Mouse (Mus musculus) 3134 (cell line): ENCODE results near the gene Foxl1.
A peak's percentile ranks its signal among the peaks of the same experiment; 100 is the strongest.

ENCODE experiments used
- DNase-seq: peaks from one replicate; pipeline ENCODE4 v3.0.0-alpha.2; 2011; ENCODE audit warnings: low spot score; ENCODE audit not compliant: insufficient read length; ENCODE audit errors: extremely low read depth

The Foxl1 gene

GRCm38 (mm10) chr8:121092627-121093026, 35.1 kb upstream of the Foxl1 start:
- DNase-seq, result peak; percentile 57

GRCm38 (mm10) chr8:121093496-121093895, 34.2 kb upstream of the Foxl1 start:
- no peak for DNase-seq

- peak; percentile 47 for DNase-seq
Measured at GRCm38 (mm10) chr8:121104049-121104818, 23.5 kb upstream of the Foxl1 start.

- peak; percentile 97 for DNase-seq
Measured at GRCm38 (mm10) chr8:121107668-121108656, 19.8 kb upstream of the Foxl1 start, which contains the start of gene Mthfsd. Gene Mthfsd (minus strand): TSS chr8:121108392.

GRCm38 (mm10) chr8:121108657-121109056, 19.1 kb upstream of the Foxl1 start:
- DNase-seq, result no peak

DNA sequence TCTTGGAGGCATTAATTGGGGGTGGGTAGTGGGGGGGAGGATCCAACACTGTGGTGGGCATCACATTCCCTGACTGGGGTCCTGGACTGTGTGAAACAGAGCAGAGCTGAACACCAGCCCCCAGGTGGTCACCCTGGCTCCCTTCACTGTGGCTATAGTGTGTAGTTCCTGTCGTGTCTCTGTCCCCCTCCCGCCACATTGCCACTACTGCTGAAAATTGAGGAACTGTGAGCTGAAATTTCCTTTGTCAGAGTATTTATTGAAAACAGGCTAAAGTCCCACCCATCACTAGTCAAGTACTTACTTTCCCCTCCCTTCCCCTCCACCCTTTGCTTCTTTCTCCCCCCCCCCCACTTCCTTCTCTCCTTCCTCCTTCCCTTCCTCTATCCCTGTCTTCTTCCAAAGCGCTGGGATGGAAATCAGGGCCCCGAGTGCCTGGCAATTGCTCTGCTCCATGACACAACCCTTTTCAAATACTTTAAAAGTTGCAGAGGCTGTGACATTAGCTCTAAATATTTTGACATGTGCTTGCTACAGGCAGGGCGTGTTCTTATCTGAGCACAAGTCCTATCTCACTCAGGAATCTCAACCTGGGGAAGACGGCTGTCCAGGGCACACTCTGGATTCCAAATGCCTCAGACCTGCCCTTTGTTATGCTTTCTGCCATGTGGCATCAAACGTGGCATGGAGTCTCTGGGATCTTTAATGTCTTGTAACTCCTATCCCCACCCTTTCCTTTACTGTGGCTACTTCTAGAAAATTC, 16.4 kb upstream of the Foxl1 start:
- no peak for DNase-seq

DNA sequence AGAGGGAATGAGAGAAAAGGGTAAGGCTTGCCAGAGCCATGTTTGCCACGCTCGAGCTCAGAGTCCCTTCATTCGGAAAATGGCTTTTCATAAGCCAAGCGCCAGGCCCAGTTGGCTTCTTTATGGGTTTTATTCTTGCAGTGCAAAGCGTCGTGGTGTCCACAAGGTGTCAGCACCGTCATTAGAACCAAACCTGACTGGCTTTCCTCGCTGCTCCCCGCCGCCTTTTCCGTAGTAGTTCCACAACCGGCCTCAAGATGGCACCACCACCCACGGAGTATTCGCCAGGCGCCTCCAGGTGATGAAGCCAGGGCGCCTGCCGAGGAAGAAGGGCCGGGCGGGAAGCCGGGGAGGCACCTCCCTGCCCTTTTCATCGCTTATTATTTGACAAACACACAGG, 14.5 kb upstream of the Foxl1 start:
- DNase-seq, result peak; percentile 83

DNA sequence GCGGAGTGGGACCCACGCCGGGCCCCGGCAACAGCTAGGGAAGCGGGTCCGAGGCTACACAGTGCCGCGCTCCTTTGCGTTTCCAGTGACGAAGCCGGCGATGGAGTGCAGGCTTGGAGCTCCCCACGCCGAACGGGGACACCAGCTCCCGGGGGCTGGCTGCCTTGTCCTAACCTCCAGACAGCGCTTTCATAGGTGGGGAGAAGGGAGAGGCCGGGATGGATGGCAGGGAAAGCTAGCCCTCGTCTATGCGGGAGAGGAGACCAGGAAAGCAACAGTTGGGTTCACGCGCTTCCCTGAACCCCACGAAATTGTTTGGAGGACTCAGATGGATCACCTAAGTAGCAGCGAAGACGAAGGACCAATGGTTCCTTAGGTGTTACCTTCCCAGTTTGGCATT, 12.6 kb upstream of the Foxl1 start:
- no peak for DNase-seq

- DNase-seq, result no peak
Measured at GRCm38 (mm10) chr8:121115948-121116347, 11.8 kb upstream of the Foxl1 start, which contains the start of gene Foxc2. Gene Foxc2 (plus strand): TSS chr8:121116171.

DNA sequence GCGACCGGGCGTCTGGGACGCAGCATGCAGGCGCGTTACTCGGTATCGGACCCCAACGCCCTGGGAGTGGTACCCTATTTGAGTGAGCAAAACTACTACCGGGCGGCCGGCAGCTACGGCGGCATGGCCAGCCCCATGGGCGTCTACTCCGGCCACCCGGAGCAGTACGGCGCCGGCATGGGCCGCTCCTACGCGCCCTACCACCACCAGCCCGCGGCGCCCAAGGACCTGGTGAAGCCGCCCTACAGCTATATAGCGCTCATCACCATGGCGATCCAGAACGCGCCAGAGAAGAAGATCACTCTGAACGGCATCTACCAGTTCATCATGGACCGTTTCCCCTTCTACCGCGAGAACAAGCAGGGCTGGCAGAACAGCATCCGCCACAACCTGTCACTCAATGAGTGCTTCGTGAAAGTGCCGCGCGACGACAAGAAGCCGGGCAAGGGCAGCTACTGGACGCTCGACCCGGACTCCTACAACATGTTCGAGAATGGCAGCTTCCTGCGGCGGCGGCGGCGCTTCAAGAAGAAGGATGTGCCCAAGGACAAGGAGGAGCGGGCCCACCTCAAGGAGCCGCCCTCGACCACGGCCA, 11.1 kb upstream of the Foxl1 start:
- no peak for DNase-seq

DNA sequence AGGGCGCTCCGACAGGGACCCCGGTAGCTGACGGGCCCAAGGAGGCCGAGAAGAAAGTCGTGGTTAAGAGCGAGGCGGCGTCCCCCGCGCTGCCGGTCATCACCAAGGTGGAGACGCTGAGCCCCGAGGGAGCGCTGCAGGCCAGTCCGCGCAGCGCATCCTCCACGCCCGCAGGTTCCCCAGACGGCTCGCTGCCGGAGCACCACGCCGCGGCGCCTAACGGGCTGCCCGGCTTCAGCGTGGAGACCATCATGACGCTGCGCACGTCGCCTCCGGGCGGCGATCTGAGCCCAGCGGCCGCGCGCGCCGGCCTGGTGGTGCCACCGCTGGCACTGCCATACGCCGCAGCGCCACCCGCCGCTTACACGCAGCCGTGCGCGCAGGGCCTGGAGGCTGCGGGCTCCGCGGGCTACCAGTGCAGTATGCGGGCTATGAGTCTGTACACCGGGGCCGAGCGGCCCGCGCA, 10.5 kb upstream of the Foxl1 start:
- DNase-seq, result no peak

DNA sequence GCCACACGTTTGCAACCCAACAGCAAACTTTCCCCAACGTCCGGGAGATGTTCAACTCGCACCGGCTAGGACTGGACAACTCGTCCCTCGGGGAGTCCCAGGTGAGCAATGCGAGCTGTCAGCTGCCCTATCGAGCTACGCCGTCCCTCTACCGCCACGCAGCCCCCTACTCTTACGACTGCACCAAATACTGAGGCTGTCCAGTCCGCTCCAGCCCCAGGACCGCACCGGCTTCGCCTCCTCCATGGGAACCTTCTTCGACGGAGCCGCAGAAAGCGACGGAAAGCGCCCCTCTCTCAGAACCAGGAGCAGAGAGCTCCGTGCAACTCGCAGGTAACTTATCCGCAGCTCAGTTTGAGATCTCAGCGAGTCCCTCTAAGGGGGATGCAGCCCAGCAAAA, 9.8 kb upstream of the Foxl1 start:
- no peak for DNase-seq

DNA sequence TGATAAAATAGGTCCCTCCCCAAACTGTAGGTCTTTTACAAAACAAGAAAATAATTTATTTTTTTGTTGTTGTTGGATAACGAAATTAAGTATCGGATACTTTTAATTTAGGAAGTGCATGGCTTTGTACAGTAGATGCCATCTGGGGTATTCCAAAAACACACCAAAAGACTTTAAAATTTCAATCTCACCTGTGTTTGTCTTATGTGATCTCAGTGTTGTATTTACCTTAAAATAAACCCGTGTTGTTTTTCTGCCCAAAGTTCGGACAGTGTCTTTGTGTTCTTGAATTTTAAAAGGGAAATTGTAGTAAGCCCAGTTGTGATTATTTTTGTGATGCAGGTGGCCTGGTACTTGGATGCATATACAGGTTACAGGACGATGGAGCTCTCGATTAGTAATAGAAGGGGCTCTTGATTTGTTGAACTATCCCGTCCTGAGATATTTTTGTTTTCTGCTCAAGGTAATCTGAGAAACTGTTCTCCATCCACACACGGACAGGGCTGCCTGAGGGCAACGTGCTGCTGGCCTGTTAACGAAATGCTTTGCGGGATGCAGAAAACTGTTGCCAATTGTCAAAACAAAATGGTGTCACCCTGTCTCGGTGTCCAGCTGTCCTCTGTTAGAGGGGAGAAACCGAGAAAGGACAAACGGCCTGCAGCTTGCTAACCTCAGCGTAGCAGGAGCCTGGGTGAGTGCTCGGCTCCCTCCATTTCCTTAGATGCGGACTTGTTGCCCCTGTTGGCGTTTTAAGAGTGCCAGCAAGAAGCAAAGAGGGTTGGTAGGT, 8.9 kb upstream of the Foxl1 start:
- no peak for DNase-seq

DNA sequence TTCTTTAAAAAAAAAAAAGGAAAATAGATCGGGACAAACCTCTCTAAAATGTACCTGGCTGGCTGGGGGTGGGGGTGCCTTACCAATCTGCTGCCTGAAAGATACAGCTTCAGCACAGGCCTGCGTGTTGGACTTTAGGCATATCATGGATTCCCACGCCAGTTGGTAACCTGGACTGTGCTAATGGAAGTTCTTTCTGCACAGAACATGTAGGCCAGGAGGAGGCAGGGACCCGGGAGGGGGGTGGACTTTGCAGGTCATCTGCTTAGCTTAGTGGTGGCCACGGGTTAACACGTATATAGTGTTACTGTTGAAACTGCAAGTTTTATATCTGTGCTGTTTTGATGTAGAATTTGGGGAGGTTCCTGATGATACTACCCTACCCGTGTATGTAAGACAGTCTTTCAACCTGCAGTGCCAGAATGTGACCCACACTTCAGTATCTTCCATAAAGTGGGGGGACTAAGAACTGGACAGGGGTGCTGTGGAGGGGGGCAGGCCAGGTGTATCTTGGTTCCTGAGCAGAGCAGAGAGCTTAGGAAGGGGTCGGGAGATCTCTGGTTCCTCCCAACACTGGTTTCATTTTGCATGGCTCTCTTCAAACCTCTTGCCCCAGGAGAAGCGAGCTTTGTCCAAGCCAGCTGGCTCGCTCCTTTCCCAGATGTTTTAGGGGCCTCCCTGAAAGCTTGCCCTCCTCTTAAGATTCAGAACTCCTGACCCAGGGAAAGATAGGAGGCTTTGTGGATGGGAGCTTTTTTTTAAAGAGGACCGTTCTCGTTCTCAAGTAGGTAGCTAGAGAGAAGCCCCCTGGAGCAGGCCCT, 7.9 kb upstream of the Foxl1 start:
- no peak for DNase-seq

- DNase-seq, result no peak
Measured at GRCm38 (mm10) chr8:121120456-121121419, 7.0 kb upstream of the Foxl1 start.

DNA sequence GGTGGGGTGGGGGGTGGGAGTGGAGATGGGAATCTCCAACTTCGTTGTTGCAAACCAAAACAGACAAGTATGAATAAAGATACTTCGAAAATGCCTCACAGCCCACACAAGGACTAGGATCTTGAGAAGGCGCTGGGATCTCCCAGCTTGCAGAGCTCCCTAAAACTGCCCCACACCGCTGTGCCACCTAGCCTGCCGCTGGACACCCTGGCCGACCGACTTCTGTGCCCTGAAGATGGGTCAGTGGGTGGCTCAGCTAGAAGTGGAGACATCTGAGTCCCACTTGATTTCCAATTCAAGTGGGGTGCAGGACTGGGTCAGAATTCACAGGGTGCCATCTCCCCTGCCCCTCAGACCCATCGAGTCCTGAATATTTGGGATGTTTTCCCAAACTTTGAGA, 6.0 kb upstream of the Foxl1 start:
- no peak for DNase-seq

- DNase-seq, result no peak
Measured at GRCm38 (mm10) chr8:121122368-121122767, 5.4 kb upstream of the Foxl1 start.

DNA sequence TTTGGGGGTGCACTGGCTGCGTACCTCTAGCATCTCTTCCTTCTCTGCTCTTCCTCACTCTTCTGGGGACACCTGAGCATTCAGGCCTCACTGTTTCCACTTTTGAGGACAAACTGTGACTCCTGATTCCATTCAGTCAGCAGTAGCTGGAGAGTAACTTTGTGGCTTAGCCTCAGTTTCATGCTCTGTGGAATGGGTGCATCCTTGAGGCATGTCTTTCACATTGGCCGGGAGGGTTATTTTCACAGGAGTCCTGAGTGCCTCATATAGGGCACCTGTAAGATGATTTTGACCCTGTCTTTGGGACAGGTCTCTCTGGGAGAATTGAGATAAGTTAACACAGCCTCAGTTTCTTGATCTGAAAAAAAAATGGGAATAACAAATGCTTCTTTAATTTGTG, 4.6 kb upstream of the Foxl1 start:
- no peak for DNase-seq
